Mouse (Mus musculus) heart, postnatal 10 days (tissue): ENCODE data around the gene Ccr1l1. TPM values are rescaled to one million over a fixed set of nuclear protein-coding genes. Genes with fewer than 3 reads are reported as not detected.
A peak's percentile ranks its signal among the peaks of the same experiment; 100 is the strongest.
"Not testable (repeated sequence)": the region's sequence is repeated elsewhere in the genome, so short reads cannot be mapped to it uniquely, and the experiment has no call there.

Experiments
- DNase-seq, 2 experiments: peaks; one replicate each; pipeline ENCODE4 v3.0.0; 2021
- intact Hi-C: fragments of 180-260 bp; cut with DNase I; formaldehyde crosslinking; loops from one replicate; pipeline ENCODE4 v1.15.1; 2025
- total RNA-seq, 2 experiments: library from RNA; stranded (reverse); gene quantifications; 2 replicates each; pipeline ENCODE4 v1.2.3; 2021

Gene Ccr1l1
- not detected for total RNA-seq

DNA sequence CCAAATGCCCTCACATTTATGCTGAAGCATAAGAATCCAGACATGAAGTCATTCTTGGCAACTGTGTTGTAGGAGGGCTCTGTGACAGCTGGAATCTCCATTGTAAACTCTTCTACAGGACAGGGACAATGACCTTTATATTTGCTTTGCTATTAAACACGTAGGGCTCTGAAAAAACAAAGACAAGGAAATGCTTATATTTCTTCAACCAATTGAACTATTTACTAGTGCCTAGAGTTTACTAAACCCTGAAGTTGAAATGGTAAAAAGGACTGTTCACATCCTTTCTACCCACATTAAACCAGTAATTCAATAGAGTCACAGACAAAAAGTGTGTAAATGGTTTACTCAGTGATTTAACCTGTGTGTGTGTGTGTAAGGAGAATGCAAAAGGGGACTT is at the start of gene Ccr1l1:
TSS of gene Ccr1l1 (minus strand) at position 101 of the 400 bp plus-strand sequence.
- peak in 1 of 2 experiments; percentile 10 for DNase-seq
- intact Hi-C loops = no loop called here

DNA sequence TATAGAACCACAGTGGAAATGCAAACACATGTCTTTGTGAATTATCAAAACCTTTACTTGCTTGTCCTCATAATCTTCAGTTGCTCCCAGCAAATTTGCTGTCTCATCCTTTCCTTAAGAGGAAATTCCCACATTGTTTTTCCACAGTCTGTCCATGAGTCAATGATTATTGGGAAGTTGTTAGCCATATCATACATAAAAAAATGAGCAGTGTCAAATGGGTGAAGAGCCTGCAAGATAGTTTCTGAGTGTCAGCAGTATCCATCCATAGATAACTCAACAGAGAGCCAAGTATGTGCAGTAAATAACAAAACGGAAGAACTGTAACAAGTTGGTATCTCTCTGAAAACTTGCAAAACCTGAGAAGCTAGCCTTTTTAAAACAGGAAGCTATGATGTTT is 43.5 kb upstream of the Ccr1l1 start, which contains the start of gene Ccr3:
TSS of gene Ccr3 (plus strand) at position 301 of the 400 bp plus-strand sequence.
- DNase-seq = no peak
- intact Hi-C loops = no loop called here

DNA sequence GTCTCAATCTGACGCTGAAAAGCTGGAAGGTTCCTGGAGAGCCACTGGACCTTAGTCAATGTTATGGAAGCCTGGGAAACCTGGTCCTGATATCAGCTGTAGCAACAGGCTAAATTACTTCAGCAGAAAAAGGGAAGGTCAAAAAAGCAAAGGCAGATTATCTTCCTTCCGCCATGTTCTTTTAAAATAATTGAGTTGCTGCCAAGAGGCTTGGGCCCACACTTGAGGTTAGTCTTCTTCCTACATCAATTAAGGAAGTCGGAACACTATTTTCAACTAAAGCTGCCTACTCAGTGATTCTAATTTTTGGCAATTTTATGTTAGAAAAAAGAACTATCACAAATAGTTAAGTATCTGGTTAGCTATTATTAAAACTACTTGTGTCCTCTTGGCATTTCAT is 41.7 kb upstream of the Ccr1l1 start:
- intact Hi-C loops = no loop called here
- DNase-seq = no peak

DNA sequence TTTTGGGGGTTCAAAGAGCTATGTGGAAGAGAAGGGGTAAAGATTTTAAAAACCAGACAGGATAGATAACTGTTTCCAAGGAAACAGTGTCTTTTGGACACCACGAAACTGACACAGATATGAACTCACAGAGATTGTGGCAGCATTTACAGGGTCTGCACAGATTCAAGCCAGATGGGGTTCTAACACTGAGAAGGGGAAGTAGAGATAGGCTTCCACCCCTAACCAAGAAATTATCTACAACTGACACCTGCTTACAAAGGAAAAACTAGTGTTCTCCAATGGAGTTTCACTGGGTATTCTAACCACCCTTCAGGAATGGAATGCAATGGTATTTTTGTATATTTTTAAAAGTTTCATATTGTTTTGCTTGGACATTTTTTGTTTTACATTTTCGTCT is 37.8 kb upstream of the Ccr1l1 start:
- intact Hi-C loops = no loop called here
- DNase-seq = no peak

DNA sequence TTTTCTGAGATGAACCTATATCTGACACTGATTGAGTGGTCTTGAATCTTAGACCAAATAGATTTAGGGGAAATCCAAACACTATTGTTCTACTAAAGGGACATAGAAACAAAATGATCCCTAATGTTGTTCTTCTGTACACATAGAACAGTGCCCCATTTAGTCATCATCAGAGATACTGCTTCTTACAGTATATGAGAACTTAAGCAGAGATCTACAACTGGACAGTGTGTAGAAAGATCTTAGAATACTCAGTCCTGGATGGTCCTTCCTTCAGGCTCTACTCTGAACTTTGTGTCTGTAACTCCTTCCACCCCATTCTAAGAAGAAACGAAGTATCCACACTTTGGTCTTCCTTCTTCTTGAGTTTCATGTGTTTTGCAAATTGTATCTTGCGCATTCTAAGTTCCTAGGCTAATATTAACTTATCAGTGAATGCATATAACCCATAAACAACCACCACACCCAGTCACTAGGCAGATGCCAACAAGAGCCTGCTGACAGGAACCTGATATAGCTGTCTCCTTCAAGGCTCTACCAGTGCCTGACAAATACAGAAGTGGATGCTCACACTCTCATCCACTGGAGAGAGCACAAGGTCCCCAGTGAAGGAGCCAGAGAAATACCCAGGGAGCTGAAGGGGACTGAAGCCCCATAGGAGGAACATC is 36.9 kb upstream of the Ccr1l1 start:
- no peak for DNase-seq
- intact Hi-C loops = no loop called here

DNA sequence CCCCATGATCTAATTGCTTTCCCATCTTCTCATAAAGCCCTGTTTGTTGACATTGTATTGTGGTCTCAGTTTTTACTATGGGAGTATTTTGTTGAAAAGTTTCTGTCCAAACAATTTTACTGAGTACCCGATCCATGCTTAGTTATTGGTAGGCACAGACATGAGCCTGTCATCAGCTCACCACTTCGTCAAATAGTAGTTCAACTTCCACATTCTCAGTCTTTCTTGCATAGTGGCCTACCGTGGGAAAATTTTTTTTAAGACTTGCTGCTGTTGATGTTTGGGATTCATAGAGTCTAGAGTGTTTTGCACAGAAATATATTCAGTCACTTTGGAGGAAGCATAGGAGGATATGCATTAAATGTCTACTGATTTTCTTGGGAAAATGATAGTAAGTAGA is 35.1 kb upstream of the Ccr1l1 start:
- intact Hi-C loops = no loop called here

DNA sequence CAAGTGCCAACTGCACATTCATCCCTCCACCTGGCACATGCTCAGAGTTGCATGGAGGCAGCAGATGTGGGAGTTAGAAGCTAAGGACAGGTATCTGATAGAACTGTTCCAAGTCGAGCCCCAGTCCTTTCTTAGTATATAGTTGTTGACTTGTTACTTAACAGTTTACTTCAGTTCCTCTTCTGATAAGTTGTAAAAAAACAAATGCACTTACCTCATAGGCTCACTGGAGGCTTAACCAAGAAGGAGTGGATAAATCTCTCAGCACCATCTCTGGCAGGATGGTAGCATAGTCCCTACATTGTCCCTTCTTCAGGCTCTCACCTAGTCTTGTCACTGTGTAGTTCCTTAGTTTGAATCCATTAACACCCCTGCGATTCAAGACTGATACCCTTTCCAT is 34.5 kb upstream of the Ccr1l1 start:
- intact Hi-C loops = no loop called here
- DNase-seq = no peak

More for the DNA sequence above, 35.1 kb upstream of the Ccr1l1 start:
- no peak for DNase-seq

DNA sequence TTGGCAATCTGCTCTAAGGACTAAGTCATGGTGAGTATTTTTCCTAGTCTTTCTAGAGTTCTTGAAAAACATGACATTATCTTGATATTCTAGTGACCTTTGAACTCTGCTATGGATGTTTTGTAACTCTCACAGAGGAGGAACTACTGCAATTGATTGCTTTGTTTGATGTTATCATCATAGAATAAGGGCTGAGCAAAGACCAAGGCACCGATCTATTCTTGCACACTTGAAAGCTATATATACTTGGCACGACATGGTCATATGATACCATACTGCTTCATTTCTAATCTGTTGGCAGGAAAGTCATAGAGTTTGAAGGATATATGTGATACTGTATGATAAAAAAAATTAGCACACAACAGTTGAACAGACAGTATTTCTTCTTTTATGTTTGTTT is 21.6 kb upstream of the Ccr1l1 start:
- no peak for DNase-seq
- intact Hi-C loops = no loop called here

DNA sequence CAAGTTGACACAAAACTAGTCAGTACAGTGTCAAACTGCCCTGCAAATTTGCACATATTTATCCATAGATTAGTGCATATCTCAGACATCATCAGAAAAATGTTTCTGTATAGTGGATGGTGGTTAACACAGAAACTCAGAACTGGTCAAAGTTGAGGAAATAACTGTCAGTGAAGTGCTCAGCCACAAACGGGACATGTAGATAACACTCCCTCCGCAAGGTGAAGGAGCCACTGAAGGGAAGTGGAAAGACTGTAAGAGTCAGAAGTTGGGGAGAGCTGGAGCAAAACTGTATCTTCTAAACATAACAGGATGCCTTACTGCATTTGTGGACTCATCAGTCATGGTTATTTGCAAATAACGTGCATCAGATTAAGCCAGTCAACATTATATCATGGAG is 19.5 kb upstream of the Ccr1l1 start:
- no peak for DNase-seq
- intact Hi-C loops = no loop called here

DNA sequence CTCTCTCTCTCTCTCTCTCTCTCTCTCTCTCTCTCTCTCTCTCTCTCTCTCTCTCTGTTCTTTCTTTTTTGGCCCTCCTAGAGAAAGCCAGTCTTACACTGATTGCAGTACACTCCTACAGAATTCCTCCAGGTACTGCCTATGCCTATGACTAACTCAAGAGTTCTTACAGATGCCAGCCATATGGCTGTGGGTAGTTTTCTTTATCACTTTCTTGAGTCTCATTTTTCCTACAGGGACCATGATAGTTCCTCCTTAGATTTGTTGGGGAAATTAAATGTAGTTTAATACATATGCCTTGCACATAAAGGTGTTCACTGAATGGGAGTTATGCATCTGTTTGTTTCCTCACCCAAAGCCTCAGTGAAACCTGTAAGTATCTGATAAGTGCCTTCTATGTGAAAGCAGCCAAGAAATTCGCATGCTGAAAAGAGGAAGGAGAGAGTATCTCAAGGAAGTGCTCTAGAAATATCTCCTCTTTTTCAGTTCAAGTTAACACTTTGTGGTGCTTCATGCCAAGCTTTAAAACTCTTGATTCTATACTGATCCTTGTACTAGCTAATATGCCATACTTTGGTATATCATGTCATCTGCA is 13.2 kb upstream of the Ccr1l1 start:
- intact Hi-C loops = no loop called here
- no peak for DNase-seq

DNA sequence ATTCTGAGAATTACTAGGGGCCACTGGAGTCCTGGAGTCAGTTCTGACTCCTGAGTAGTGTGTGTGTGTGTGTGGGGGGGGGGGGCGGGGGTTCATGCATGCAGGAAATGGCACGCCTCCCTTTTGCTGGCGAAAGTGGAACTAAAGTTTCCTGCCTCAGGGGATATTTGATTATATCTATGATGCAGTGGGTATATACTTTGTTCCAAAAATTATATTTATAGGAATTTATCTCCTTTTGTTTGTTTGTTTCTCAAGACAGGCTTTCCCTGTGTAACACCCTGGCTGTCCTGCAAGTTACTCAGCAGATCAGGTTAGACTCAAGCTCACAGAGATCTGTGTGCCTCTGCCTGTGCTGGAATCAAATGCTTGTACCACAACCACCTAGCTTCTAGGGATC is 11.5 kb upstream of the Ccr1l1 start:
- DNase-seq = no peak
- intact Hi-C loops = loop anchor here (5.0 kb wide), 1 partner anchor 138 kb away; no protein-coding TSS in a partner anchor

DNA sequence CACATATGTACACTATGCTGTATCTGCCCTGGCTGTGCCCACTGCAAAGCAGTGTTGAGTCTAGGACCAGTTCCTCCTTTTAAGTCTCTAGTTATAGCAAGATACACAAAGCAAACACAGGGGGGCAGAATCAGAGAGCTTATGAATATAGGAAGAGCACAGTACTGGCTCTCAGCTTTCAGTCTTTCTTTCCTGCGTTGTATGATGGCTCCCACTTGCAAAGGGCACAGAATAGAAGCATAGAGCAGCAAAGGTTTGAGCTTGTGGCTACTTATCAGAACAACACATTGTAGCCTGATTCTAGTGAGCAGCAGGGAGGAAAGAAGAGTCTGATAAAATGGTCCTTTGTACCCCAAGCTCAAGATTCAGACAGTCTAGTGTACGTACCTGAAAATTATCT is 8.0 kb upstream of the Ccr1l1 start:
- intact Hi-C loops = loop anchor here (5.0 kb wide), 1 partner anchor 141 kb away; no protein-coding TSS in a partner anchor
- DNase-seq = peak; percentile 22

DNA sequence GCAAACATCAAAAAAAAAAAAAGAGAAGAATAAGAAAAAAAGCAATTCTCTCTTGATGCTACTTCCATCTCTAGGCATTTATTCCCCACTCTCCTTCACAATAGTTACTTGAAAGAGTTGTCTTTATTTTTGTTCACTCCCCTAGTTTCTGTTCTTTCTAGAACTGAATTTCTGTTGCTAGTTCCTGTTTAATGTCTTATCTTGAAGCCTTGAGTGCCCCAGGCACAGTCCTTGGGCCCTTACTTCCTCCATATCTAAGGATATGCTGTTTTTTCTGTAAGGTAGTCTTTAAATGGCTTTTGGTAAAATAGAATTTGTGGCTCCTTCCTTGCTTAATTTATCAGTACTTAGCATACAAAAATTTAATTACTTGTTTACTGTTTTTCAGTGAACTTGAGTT is 6.7 kb upstream of the Ccr1l1 start:
- intact Hi-C loops = loop anchor here (5.0 kb wide), 1 partner anchor 142 kb away; no protein-coding TSS in a partner anchor
- no peak for DNase-seq

DNA sequence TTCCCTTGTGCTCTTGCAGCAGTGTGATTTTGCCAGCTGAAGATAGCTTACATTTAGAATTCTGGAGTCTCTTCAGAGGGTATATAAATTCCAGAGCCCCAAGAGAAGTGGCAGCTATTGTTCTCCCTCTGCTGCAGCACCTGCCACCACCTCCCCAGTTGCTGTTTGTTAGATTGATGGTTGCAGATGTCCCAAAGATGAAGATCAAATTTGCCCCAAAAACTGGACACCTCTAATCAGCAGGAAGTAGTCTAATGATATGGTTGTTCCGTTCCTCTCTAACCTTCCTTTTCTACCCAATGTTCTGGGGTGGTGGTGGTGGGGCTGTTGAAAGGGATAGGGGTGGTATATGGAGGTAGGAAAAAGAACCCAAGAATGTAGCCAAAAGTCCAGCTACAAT is 4.5 kb upstream of the Ccr1l1 start:
- intact Hi-C loops = no loop called here
- DNase-seq = no peak

DNA sequence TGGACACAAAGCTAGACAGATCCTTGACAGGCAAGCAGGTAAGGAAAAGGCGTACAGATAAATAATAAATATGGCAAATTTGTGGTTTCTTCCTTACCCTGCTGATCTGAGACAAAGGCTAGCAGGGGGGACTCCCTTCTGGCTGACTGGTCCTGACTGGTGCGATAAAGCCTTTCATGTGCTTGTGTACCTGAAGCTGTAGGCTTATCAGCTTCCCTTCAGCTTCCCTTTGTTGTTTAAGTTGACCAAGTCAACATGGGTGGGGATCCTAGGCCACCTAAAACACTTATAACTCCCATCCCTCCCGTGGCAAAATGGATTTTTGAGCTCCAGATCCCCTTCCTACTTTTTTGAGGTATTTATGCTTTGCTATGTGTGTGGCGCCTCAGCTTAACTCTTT is 3.7 kb upstream of the Ccr1l1 start:
- no peak for DNase-seq
- intact Hi-C loops = no loop called here

DNA sequence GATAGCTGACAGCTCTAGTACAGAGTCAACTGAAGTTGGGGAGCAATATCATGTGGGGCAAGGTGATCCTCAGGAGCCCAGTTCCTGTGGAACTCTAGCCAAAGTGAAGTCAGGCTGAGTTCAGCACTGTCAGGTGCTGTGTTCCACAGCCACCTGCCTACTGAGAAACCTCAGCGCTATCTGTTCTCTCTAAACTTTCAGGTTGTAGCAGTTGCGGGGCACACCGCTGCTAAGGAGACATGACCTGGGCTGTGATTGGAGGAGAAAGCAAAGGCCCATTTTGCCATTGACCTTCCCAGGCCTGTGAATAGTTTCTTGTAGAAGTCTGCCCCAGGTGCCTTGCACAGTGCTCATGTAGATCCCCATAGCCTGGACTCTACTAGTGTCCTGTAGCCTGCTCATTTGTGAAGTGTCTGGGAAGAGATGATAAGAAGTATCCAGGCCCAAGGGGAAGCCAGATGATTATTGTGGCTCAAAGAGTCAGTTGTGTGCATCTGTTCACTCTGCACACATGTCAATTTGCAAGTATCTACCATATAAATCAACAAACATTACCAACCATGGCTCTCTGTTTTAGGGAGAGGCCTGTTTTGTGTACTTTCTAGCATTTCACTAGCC is 2.8 kb upstream of the Ccr1l1 start:
- DNase-seq, intact Hi-C loops: not testable (repeated sequence)

DNA sequence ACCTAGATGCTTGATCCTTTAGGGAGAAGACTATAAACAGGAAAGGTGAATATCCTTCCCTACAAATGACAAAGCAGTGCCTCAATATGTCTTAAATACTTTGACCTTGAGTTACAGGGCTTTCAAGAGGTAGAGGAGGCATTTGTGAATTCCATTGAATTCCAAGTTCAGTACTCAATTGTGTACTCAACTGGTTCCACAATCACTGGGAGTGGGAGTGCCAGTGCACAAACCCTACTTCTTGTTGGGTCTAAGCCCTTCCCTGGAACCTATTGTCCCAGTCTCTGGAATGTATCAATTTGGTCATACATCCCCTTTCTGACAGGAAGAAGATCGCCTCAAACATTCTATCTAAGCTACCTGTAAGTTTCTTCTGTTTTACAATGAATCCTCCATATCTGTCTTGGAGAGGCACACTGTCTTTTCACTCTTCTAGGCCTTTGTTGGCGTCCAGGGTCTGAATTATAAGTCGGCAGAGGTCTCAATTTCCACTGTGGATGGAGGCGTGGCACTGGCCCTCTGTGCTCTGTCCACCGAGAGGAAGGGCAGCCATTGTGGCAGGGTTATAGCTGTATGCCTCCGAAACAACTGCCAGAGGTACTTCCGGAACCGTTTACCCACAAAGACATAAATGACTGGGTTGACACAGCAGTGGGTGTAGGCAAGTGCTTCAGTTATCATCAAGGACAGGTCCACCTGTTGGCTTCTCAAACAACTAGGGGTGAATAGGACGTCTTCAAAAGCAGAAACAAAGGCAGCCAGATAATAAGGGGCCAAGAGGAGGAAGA is 1.1 kb downstream of the Ccr1l1 start:
- no peak for DNase-seq
- intact Hi-C loops = no loop called here

DNA sequence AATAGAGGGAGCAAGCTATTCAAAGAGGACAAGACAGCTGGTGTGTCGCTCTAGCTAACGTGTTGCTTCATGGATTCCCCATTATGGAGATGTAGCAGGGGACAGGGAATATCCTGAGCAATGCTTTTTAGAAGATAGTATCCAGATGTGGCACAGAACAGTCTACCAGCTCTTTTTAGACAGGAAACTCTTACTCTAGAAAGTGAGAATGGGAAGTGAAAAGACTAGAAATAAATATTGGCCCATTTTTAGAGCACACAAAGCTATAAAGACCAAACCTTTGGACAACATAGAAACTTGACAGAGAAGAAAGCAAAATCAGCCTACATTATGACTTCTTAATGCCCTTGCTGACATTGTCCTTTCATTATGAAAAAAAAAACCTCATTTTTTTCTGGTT is 2.6 kb downstream of the Ccr1l1 start:
- intact Hi-C loops = no loop called here
- no peak for DNase-seq

DNA sequence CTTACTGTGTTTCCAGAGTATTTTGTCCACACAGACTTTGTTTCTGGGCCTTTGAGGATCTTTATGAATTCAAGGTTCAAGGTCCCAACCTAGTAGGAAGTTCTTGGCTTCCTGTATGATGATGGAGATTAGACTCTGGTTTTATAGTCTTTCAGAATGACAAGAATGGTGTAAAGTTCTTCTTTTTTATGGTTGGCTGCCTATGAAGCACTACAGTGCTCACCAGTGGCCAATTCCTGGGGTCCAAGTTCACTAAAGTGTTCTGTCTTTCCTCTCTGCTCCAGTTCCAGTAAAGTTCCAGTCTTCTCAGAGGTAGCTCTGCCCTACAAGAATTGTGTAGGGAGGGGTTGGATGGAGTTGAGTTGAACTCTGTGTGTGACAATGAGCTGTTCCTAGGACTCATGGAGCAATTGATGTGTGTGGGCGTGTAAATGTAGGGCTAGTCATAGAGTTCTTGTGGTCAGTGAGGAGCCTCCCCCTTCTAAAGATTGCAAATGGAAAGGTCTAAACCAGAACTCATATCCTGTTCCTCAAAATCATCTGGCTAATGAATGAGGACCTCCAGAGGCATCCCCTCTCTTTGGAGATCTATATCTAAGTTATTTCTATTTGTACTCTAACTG is 9.8 kb downstream of the Ccr1l1 start, which contains the start of gene Ccr1:
TSS of gene Ccr1 (minus strand) at position 403 of the 623 bp plus-strand sequence.
- no peak for DNase-seq
- intact Hi-C loops = no loop called here

DNA sequence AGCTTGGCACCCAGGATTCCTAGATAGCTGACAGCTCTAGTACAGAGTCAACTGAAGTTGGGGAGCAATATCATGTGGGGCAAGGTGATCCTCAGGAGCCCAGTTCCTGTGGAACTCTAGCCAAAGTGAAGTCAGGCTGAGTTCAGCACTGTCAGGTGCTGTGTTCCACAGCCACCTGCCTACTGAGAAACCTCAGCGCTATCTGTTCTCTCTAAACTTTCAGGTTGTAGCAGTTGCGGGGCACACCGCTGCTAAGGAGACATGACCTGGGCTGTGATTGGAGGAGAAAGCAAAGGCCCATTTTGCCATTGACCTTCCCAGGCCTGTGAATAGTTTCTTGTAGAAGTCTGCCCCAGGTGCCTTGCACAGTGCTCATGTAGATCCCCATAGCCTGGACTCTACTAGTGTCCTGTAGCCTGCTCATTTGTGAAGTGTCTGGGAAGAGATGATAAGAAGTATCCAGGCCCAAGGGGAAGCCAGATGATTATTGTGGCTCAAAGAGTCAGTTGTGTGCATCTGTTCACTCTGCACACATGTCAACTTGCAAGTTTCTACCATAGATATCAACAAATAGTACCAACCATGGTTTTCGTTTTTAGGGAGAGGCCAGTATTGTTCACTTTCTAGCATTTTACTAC is 11.2 kb downstream of the Ccr1l1 start:
- DNase-seq, intact Hi-C loops: not testable (repeated sequence)
